Mouse (Mus musculus) heart, postnatal 0 days (tissue): ENCODE results near the gene App.

Experiments used
- CTCF ChIP-seq: IDR thresholded peaks from 2 replicates; pipeline ENCODE4 v1.5.1; 2016; ENCODE audit warnings: antibody characterized with exemption, control low read depth, low read depth
- EP300 ChIP-seq: IDR thresholded peaks from 2 replicates; pipeline ENCODE4 v1.6.1; 2016; ENCODE audit warnings: antibody characterized with exemption, low read depth

DNA sequence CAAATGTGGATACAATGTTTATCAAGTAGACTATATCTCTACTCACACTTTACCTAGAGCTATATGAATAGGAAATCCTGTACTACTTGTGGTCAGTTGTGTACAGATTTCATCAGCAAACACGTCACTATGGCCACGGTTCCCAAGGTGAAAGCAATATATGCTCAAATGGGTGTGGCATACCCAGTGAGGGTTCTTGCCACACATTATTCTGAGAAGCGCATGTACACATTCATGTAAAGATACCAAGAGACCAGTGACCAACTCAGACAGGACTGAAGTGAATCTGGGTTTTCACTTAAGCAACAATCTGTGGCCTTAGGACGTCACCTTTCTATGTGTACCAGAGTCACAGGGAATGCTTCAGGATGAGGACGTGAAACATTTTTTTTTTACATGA is 41.4 kb downstream of the App start:
- TF ChIP-seq CTCF (no peak), EP300 (no peak)
